Mouse (Mus musculus): Measurements from ENCODE around the gene Fam107b. TPM values are rescaled to one million over a fixed set of nuclear protein-coding genes. Genes with fewer than 3 reads are reported as not detected.

The Fam107b gene
- total RNA-seq (2021): 1 to 10 TPM; 1.3 to 4.3 TPM
- long read RNA-seq, experiment 1, partial matches to known transcripts: 0 of 3 reads
- long read RNA-seq, experiment 1, other reads (novel, unspliced or antisense): 1 of 3 reads
- long read RNA-seq, experiment 2: 0 reads

GRCm38 (mm10) chr2:3570186-3570585, at the start of gene Fam107b:
Gene Fam107b (plus strand): TSS chr2:3570488.
- no peak for DNase-seq
- Histone ChIP-seq H3K4me3 (no peak within 1 kb of the TSS), H3K27ac (no peak within 1 kb of the TSS)
- TF ChIP-seq CTCF (IDR thresholded peaks at IDR 0.05): no peak
- intact Hi-C loops (cut with DNase I): no loop called here

- DNase-seq: no peak
- intact Hi-C loops (cut with DNase I): no loop called here
- no peak for TF ChIP-seq CTCF (IDR thresholded peaks at IDR 0.05)
- Histone ChIP-seq H3K4me3 (no peak overlapping the region), H3K27ac (no peak overlapping the region)
These were observed 47.7 kb upstream of the Fam107b start for GRCm38 (mm10) chr2:3522558-3522957.

GRCm38 (mm10) chr2:3526288-3526687, 44.0 kb upstream of the Fam107b start:
- Histone ChIP-seq H3K27ac (no peak overlapping the region), H3K4me3 (no peak overlapping the region)
- TF ChIP-seq CTCF (IDR thresholded peaks at IDR 0.05): no peak
- no peak for DNase-seq
- intact Hi-C loops (cut with DNase I): no loop called here

- no peak for DNase-seq
These were observed 28.8 kb upstream of the Fam107b start for GRCm38 (mm10) chr2:3541307-3542079.

GRCm38 (mm10) chr2:3546055-3546454, 24.2 kb upstream of the Fam107b start:
- no peak for TF ChIP-seq CTCF (IDR thresholded peaks at IDR 0.05)

More at GRCm38 (mm10) chr2:3541307-3542079, 28.8 kb upstream of the Fam107b start:
- intact Hi-C loops (cut with DNase I): loop anchor here (10.0 kb wide), 1 partner anchor 953 kb away; no protein-coding TSS in a partner anchor
- no peak overlapping the region for H3K4me3 ChIP-seq
- no peak for TF ChIP-seq CTCF (IDR thresholded peaks at IDR 0.05)
- H3K27ac ChIP-seq: no peak overlapping the region

GRCm38 (mm10) chr2:3546588-3546987, 23.7 kb upstream of the Fam107b start:
- DNase-seq: peak; percentile 44
- intact Hi-C loops (cut with DNase I): loop anchor here (2.0 to 10.0 kb wide), 3 partner anchors 222 to 948 kb away; no protein-coding TSS in a partner anchor
- H3K27ac ChIP-seq: no peak overlapping the region

More at GRCm38 (mm10) chr2:3546055-3546454, 24.2 kb upstream of the Fam107b start:
- no peak for DNase-seq
- Histone ChIP-seq H3K4me3 (no peak overlapping the region), H3K27ac (no peak overlapping the region)
- intact Hi-C loops (cut with DNase I): loop anchor here (2.0 to 10.0 kb wide), 3 partner anchors 223 to 949 kb away; no protein-coding TSS in a partner anchor

GRCm38 (mm10) chr2:3570606-3571005, 318 bp downstream of the Fam107b start:
- Histone ChIP-seq H3K4me3 (no peak overlapping the region), H3K27ac (no peak overlapping the region)
- no peak for DNase-seq
- TF ChIP-seq CTCF (IDR thresholded peaks at IDR 0.05): no peak
- intact Hi-C loops (cut with DNase I): no loop called here

More at GRCm38 (mm10) chr2:3546588-3546987, 23.7 kb upstream of the Fam107b start:
- TF ChIP-seq CTCF (IDR thresholded peaks at IDR 0.05): peak; percentile 91
- no peak overlapping the region for H3K4me3 ChIP-seq

GRCm38 (mm10) chr2:3573883-3574282, 3.6 kb downstream of the Fam107b start:
- no peak overlapping the region for H3K27ac ChIP-seq
- no peak for TF ChIP-seq CTCF (IDR thresholded peaks at IDR 0.05)
- H3K4me3 ChIP-seq: no peak overlapping the region
- intact Hi-C loops (cut with DNase I): no loop called here
- DNase-seq: no peak

GRCm38 (mm10) chr2:3575140-3575539, 4.9 kb downstream of the Fam107b start:
- Histone ChIP-seq H3K4me3 (no peak overlapping the region), H3K27ac (no peak overlapping the region)
- DNase-seq: no peak
- TF ChIP-seq CTCF (IDR thresholded peaks at IDR 0.05): no peak
- intact Hi-C loops (cut with DNase I): no loop called here

GRCm38 (mm10) chr2:3576346-3576745, 6.1 kb downstream of the Fam107b start:
- Histone ChIP-seq H3K4me3 (no peak overlapping the region), H3K27ac (no peak overlapping the region)
- TF ChIP-seq CTCF (IDR thresholded peaks at IDR 0.05): no peak
- intact Hi-C loops (cut with DNase I): no loop called here
- no peak for DNase-seq

GRCm38 (mm10) chr2:3577216-3577615, 6.9 kb downstream of the Fam107b start:
- no peak overlapping the region for H3K4me3 ChIP-seq
- no peak for DNase-seq
- no peak overlapping the region for H3K27ac ChIP-seq
- intact Hi-C loops (cut with DNase I): no loop called here
- no peak for TF ChIP-seq CTCF (IDR thresholded peaks at IDR 0.05)

- intact Hi-C loops (cut with DNase I): no loop called here
- no peak for DNase-seq
- no peak overlapping the region for H3K4me3 ChIP-seq
- no peak overlapping the region for H3K27ac ChIP-seq
- TF ChIP-seq CTCF (IDR thresholded peaks at IDR 0.05): no peak
These were observed 8.1 kb downstream of the Fam107b start for GRCm38 (mm10) chr2:3578180-3578902.
